Mouse (Mus musculus) c-Kit-positive CD71-positive TER-119-negative erythroid progenitor cells, embryonic 14.5 days (primary cell): Measurements from ENCODE around the gene Lrp4.
A peak's percentile ranks its signal among the peaks of the same experiment; 100 is the strongest.
"Not testable (repeated sequence)": the region's sequence is repeated elsewhere in the genome, so short reads cannot be mapped to it uniquely, and the experiment has no call there.

ENCODE experiments used
- DNase-seq: peaks from one replicate; pipeline ENCODE4 v3.0.0-alpha.2; 2013; ENCODE audit warnings: low read depth

The Lrp4 gene

GRCm38 (mm10) chr2:91485256-91485655, 27.9 kb downstream of the Lrp4 start:
- no peak for DNase-seq

- DNase-seq, result not testable (repeated sequence)
These were observed 30.0 kb downstream of the Lrp4 start for GRCm38 (mm10) chr2:91487295-91487694.

- no peak for DNase-seq
These were observed 34.8 kb downstream of the Lrp4 start for GRCm38 (mm10) chr2:91492071-91492635.

GRCm38 (mm10) chr2:91493981-91494380, 36.7 kb downstream of the Lrp4 start:
- DNase-seq, result no peak

- no peak for DNase-seq
These were observed 40.9 kb downstream of the Lrp4 start for GRCm38 (mm10) chr2:91498093-91498719.

GRCm38 (mm10) chr2:91508076-91508475, 50.8 kb downstream of the Lrp4 start:
- no peak for DNase-seq

- DNase-seq, result no peak
These were observed 59.9 kb downstream of the Lrp4 start for GRCm38 (mm10) chr2:91517186-91517585.

- DNase-seq, result peak; percentile 87
These were observed 69.2 kb downstream of the Lrp4 start, which contains the start of gene Ckap5 for GRCm38 (mm10) chr2:91526294-91527146. Ckap5 (plus strand) TSS chr2:91526762.

GRCm38 (mm10) chr2:91527147-91527486, 69.8 kb downstream of the Lrp4 start:
- peak; percentile 22 for DNase-seq

GRCm38 (mm10) chr2:91537588-91538205, 80.4 kb downstream of the Lrp4 start:
- DNase-seq, result peak; percentile 85
